Mouse (Mus musculus): ENCODE data around the gene Dnm3.

GRCm38 (mm10) chr1:162276011-162276410 is 201.8 kb downstream of the Dnm3 start:
- no peak for TF ChIP-seq E2F4 (IDR thresholded peaks at IDR 0.05; ENCODE audit: insufficient read depth)
- no peak for TF ChIP-seq POLR2A (IDR thresholded peaks at IDR 0.05; ENCODE audit: insufficient read length, low read depth)
- TF ChIP-seq MAX (IDR thresholded peaks at IDR 0.05; ENCODE audit: low read depth) = no peak
